Mouse (Mus musculus): ENCODE measurements at regions not wholly inside any gene's neighbourhood (a gene's known extent, or its start where the extent isn't known, plus 50 kb on each side); places are given as distances from the start of the nearest gene placed in this dataset.
A peak's percentile ranks its signal among the peaks of the same experiment; 100 is the strongest.

DNA sequence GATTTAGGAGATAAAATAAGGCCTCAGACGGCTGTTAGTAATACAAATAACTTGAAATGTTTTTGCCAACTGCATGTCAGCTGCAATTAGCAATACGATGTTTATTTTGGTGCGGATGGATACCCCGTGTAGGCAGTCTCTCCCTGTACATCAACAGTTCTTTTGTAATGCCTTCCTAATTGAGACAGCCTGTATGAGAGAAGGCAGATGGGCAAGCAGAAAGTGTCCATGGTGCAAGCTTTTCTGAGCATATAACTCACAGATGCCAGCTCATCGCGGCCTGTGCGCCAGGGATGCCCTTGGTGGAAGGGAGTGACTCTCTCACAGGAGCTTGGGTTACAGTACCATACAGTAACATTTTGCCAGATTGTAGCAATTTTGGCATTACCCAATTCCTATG is 220.5 kb downstream of the D3Ertd751e start:
- WGBS = 83% methylated on average over 7 of the region's 7 CpGs
- Histone ChIP-seq H3K27me3 (ENCODE audit: control insufficient read depth, insufficient read depth, low read length) (no peaks in the 10 kb centered on the region), H3K36me3 (ENCODE audit: control insufficient read depth, insufficient read depth, low read length) (no peaks in the 10 kb centered on the region), H3K27ac (ENCODE audit: low read depth, low read length) (no peak overlapping the region), H3K4me3 (ENCODE audit: low read depth, low read length) (no peak overlapping the region), H3K4me1 (ENCODE audit: control insufficient read depth, insufficient read depth, low read length) (no peaks in the 10 kb centered on the region), H3K9ac (ENCODE audit: low read length) (no peak overlapping the region), H3K9me3 (ENCODE audit: control insufficient read depth, low read length) (no peaks in the 10 kb centered on the region), H3K4me2 (ENCODE audit: low read depth) (no peak overlapping the region)
- ATAC-seq (ENCODE audit: insufficient read depth, low FRiP score, low TSS enrichment) (no peak), DNase-seq (ENCODE audit: low spot score) (no peak)

GRCm38 (mm10) chr3:42006672-42007265 is 264.4 kb downstream of the D3Ertd751e start:
- 69% methylated on average over 5 of the region's 5 CpGs for WGBS
- no peaks in the 10 kb centered on the region for H3K9me3 ChIP-seq (ENCODE audit: control insufficient read depth, low read length)
- H3K4me3 ChIP-seq (ENCODE audit: low read depth, low read length) = no peak overlapping the region
- DNase-seq (ENCODE audit: low spot score) (no peak), ATAC-seq (ENCODE audit: insufficient read depth, low FRiP score, low TSS enrichment) (no peak)
- H3K36me3 ChIP-seq (ENCODE audit: control insufficient read depth, insufficient read depth, low read length) = no peaks in the 10 kb centered on the region
- H3K9ac ChIP-seq (ENCODE audit: low read length) = no peak overlapping the region
- no peak overlapping the region for H3K4me2 ChIP-seq (ENCODE audit: low read depth)
- H3K27me3 ChIP-seq (ENCODE audit: control insufficient read depth, insufficient read depth, low read length) = no peaks in the 10 kb centered on the region
- H3K4me1 ChIP-seq (ENCODE audit: control insufficient read depth, insufficient read depth, low read length) = no peaks in the 10 kb centered on the region
- H3K27ac ChIP-seq (ENCODE audit: low read depth, low read length) = no peak overlapping the region

DNA sequence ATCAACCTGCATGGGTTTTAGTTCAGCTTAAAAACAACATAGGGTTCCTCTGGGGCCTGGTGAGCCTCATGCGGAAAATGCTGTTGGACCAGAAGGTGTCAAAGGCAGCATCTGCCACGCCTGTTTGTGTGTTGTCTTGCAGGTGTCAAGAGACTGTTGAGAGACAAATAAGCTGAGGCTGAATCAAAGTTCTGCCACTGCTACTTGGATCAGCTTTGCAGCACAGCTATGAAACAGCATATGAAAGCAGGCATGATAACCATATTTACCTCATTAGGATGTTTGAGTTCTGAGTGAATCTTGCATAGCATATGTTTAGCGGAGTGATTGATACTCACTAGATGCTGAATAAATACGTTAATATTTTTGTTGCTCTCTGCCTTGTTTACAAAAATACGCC is 280.8 kb downstream of the D3Ertd751e start:
- Histone ChIP-seq H3K4me3 (ENCODE audit: low read depth, low read length) (no peak overlapping the region), H3K9me3 (ENCODE audit: control insufficient read depth, low read length) (no peaks in the 10 kb centered on the region), H3K4me1 (ENCODE audit: control insufficient read depth, insufficient read depth, low read length) (no peaks in the 10 kb centered on the region), H3K27me3 (ENCODE audit: control insufficient read depth, insufficient read depth, low read length) (no peaks in the 10 kb centered on the region), H3K36me3 (ENCODE audit: control insufficient read depth, insufficient read depth, low read length) (no peaks in the 10 kb centered on the region), H3K4me2 (ENCODE audit: low read depth) (no peak overlapping the region), H3K9ac (ENCODE audit: low read length) (no peak overlapping the region), H3K27ac (ENCODE audit: low read depth, low read length) (no peak overlapping the region)
- WGBS = 88% methylated on average over 5 of the region's 5 CpGs
- DNase-seq (ENCODE audit: low spot score) = no peak
- no peak for ATAC-seq (ENCODE audit: insufficient read depth, low FRiP score, low TSS enrichment)

GRCm38 (mm10) chr3:42039632-42040031 is 297.2 kb downstream of the D3Ertd751e start:
- no peaks in the 10 kb centered on the region for H3K27me3 ChIP-seq (ENCODE audit: control insufficient read depth, insufficient read depth, low read length)
- no peaks in the 10 kb centered on the region for H3K36me3 ChIP-seq (ENCODE audit: control insufficient read depth, insufficient read depth, low read length)
- no peak overlapping the region for H3K27ac ChIP-seq (ENCODE audit: low read depth, low read length)
- H3K4me3 ChIP-seq (ENCODE audit: low read depth, low read length) = no peak overlapping the region
- DNase-seq (ENCODE audit: low spot score) (no peak), ATAC-seq (ENCODE audit: insufficient read depth, low FRiP score, low TSS enrichment) (no peak)
- H3K4me1 ChIP-seq (ENCODE audit: control insufficient read depth, insufficient read depth, low read length) = no peaks in the 10 kb centered on the region
- no peaks in the 10 kb centered on the region for H3K9me3 ChIP-seq (ENCODE audit: control insufficient read depth, low read length)
- 27% methylated on average over 4 of the region's 4 CpGs for WGBS
- no peak overlapping the region for H3K4me2 ChIP-seq (ENCODE audit: low read depth)
- H3K9ac ChIP-seq (ENCODE audit: low read length) = no peak overlapping the region

GRCm38 (mm10) chr3:42040270-42040812 is 297.9 kb downstream of the D3Ertd751e start:
- H3K4me2 ChIP-seq (ENCODE audit: low read depth) = no peak overlapping the region

GRCm38 (mm10) chr3:42040959-42041358 is 298.5 kb downstream of the D3Ertd751e start:
- no peaks in the 10 kb centered on the region for H3K36me3 ChIP-seq (ENCODE audit: control insufficient read depth, insufficient read depth, low read length)
- H3K9ac ChIP-seq (ENCODE audit: low read length) = no peak overlapping the region
- ATAC-seq (ENCODE audit: insufficient read depth, low FRiP score, low TSS enrichment) (no peak), DNase-seq (ENCODE audit: low spot score) (no peak)
- H3K27me3 ChIP-seq (ENCODE audit: control insufficient read depth, insufficient read depth, low read length) = no peaks in the 10 kb centered on the region
- no peaks in the 10 kb centered on the region for H3K9me3 ChIP-seq (ENCODE audit: control insufficient read depth, low read length)
- no peak overlapping the region for H3K4me3 ChIP-seq (ENCODE audit: low read depth, low read length)
- H3K4me1 ChIP-seq (ENCODE audit: control insufficient read depth, insufficient read depth, low read length) = no peaks in the 10 kb centered on the region
- no peak overlapping the region for H3K4me2 ChIP-seq (ENCODE audit: low read depth)
- no peak overlapping the region for H3K27ac ChIP-seq (ENCODE audit: low read depth, low read length)
- WGBS = 93% methylated on average over 2 of the region's 2 CpGs

More at GRCm38 (mm10) chr3:42040270-42040812, 297.9 kb downstream of the D3Ertd751e start:
- no peaks in the 10 kb centered on the region for H3K36me3 ChIP-seq (ENCODE audit: control insufficient read depth, insufficient read depth, low read length)
- no peaks in the 10 kb centered on the region for H3K9me3 ChIP-seq (ENCODE audit: control insufficient read depth, low read length)
- WGBS = 83% methylated on average over 2 of the region's 2 CpGs
- no peak for DNase-seq (ENCODE audit: low spot score)
- H3K27me3 ChIP-seq (ENCODE audit: control insufficient read depth, insufficient read depth, low read length) = no peaks in the 10 kb centered on the region
- no peak overlapping the region for H3K27ac ChIP-seq (ENCODE audit: low read depth, low read length)
- no peaks in the 10 kb centered on the region for H3K4me1 ChIP-seq (ENCODE audit: control insufficient read depth, insufficient read depth, low read length)
- ATAC-seq (ENCODE audit: insufficient read depth, low FRiP score, low TSS enrichment) = no peak
- H3K4me3 ChIP-seq (ENCODE audit: low read depth, low read length) = no peak overlapping the region
- no peak overlapping the region for H3K9ac ChIP-seq (ENCODE audit: low read length)

GRCm38 (mm10) chr3:42057286-42057868 is 315.0 kb downstream of the D3Ertd751e start:
- WGBS = 83% methylated on average over 10 of the region's 10 CpGs
- H3K4me1 ChIP-seq (ENCODE audit: control insufficient read depth, insufficient read depth, low read length) = no peaks in the 10 kb centered on the region
- no peaks in the 10 kb centered on the region for H3K36me3 ChIP-seq (ENCODE audit: control insufficient read depth, insufficient read depth, low read length)
- no peaks in the 10 kb centered on the region for H3K27me3 ChIP-seq (ENCODE audit: control insufficient read depth, insufficient read depth, low read length)
- H3K4me2 ChIP-seq (ENCODE audit: low read depth) = no peak overlapping the region
- ATAC-seq (ENCODE audit: insufficient read depth, low FRiP score, low TSS enrichment) (no peak), DNase-seq (ENCODE audit: low spot score) (no peak)
- H3K27ac ChIP-seq (ENCODE audit: low read depth, low read length) = no peak overlapping the region
- H3K9me3 ChIP-seq (ENCODE audit: control insufficient read depth, low read length) = no peaks in the 10 kb centered on the region
- no peak overlapping the region for H3K9ac ChIP-seq (ENCODE audit: low read length)
- H3K4me3 ChIP-seq (ENCODE audit: low read depth, low read length) = no peak overlapping the region

GRCm38 (mm10) chr3:42065093-42065935 is 322.9 kb downstream of the D3Ertd751e start:
- no peaks in the 10 kb centered on the region for H3K9me3 ChIP-seq (ENCODE audit: control insufficient read depth, low read length)
- no peaks in the 10 kb centered on the region for H3K4me1 ChIP-seq (ENCODE audit: control insufficient read depth, insufficient read depth, low read length)
- H3K36me3 ChIP-seq (ENCODE audit: control insufficient read depth, insufficient read depth, low read length) = no peaks in the 10 kb centered on the region
- 33% methylated on average over 7 of the region's 7 CpGs for WGBS
- ATAC-seq (ENCODE audit: insufficient read depth, low FRiP score, low TSS enrichment) = peak; percentile 83
- no peak overlapping the region for H3K4me2 ChIP-seq (ENCODE audit: low read depth)
- H3K27me3 ChIP-seq (ENCODE audit: control insufficient read depth, insufficient read depth, low read length) = no peaks in the 10 kb centered on the region
- peak; percentile 56 for DNase-seq (ENCODE audit: low spot score)
- no peak overlapping the region for H3K9ac ChIP-seq (ENCODE audit: low read length)
- H3K4me3 ChIP-seq (ENCODE audit: low read depth, low read length) = no peak overlapping the region
- H3K27ac ChIP-seq (ENCODE audit: low read depth, low read length) = no peak overlapping the region

All from neural tube, embryonic 11.5 days (tissue).